Mouse (Mus musculus) forebrain, embryonic 11.5 days (tissue): ENCODE data around the gene Wdr25. TPM values are rescaled to one million over a fixed set of nuclear protein-coding genes. Genes with fewer than 3 reads are reported as not detected.

ENCODE experiments used
- ATAC-seq: fragments of 200-750 bp; cut with Nextera tagmentation; replicated peaks from 2 replicates; pipeline ENCODE4 v1.8.0; 2017; ENCODE audit warnings: moderate TSS enrichment; ENCODE audit not compliant: low FRiP score
- DNase-seq: peaks from one replicate; pipeline ENCODE4 v3.0.0-alpha.2; 2017; ENCODE audit warnings: low spot score
- H3K27ac ChIP-seq: fragments of 300-500 bp; sonication (generic); 2 replicates; pipeline ENCODE4 v1.5.1; 2014; ENCODE audit warnings: low read depth, low read length
- H3K27me3 ChIP-seq: fragments of 300-500 bp; sonication (generic); 2 replicates; pipeline ENCODE4 v1.6.1; 2014; ENCODE audit warnings: mild to moderate bottlenecking, low read length, mixed read lengths; ENCODE audit not compliant: control insufficient read depth, insufficient read depth
- H3K36me3 ChIP-seq: fragments of 300-500 bp; sonication (generic); 2 replicates; pipeline ENCODE4 v1.6.1; 2014; ENCODE audit warnings: mild to moderate bottlenecking, low read length, moderate library complexity, mixed read lengths; ENCODE audit not compliant: control insufficient read depth, insufficient read depth
- H3K4me1 ChIP-seq: fragments of 300-500 bp; sonication (generic); replicated peaks from 2 replicates; pipeline ENCODE4 v1.6.1; 2014; ENCODE audit warnings: low read length, mixed read lengths; ENCODE audit not compliant: control insufficient read depth, insufficient read depth
- H3K4me2 ChIP-seq: fragments of 300-500 bp; sonication (generic); 2 replicates; pipeline ENCODE4 v1.6.1; 2014; ENCODE audit warnings: low read depth, mild to moderate bottlenecking, low read length, moderate library complexity, mixed read lengths; ENCODE audit not compliant: severe bottlenecking
- H3K4me3 ChIP-seq: fragments of 300-500 bp; sonication (generic); 2 replicates; pipeline ENCODE4 v1.5.1; 2014; ENCODE audit warnings: low read depth, low read length
- H3K9ac ChIP-seq: fragments of 300-500 bp; sonication (generic); 2 replicates; pipeline ENCODE4 v1.6.1; 2014; ENCODE audit warnings: low read length
- H3K9me3 ChIP-seq: fragments of 300-500 bp; sonication (generic); 2 replicates; pipeline ENCODE4 v1.6.1; 2016; ENCODE audit warnings: low read length, mixed read lengths; ENCODE audit not compliant: control insufficient read depth
- WGBS: fragments of 180-500 bp; shearing (Covaris S2); extraction: QIAGEN DNeasy Blood & Tissue Kit; methylation state at CpG from one replicate; pipeline ENCODE4 v1.1.7; 2014; 5-methylcytosine and 5-hydroxymethylcytosine counted together
- polyA plus RNA-seq: library from polyadenylated mRNA; unstranded; fragments of >200 nt; fragmentation: Nextera tagmentation; extraction: Ambion mirVana; gene quantifications from 2 replicates; pipeline ENCODE4 v1.2.1, GENCODE M21; 2014

The Wdr25 gene
- polyA plus RNA-seq, 1 experiment from 2014 or later: 7.2 TPM

- no peaks in the 10 kb centered on the region for H3K27me3 ChIP-seq
- DNase-seq: no peak
- no peaks in the 10 kb centered on the region; the same call in 1 of the 2 replicates for H3K36me3 ChIP-seq
- no peak overlapping the region for H3K4me2 ChIP-seq
- no peak for ATAC-seq
- no peak overlapping the region for H3K9ac ChIP-seq
- no peak overlapping the region for H3K4me3 ChIP-seq
- H3K27ac ChIP-seq: no peak overlapping the region
- no peaks in the 10 kb centered on the region for H3K9me3 ChIP-seq
- WGBS: 97% methylated on average over 1 of the region's 1 CpGs
- no peaks in the 10 kb centered on the region for H3K4me1 ChIP-seq
Observed at GRCm38 (mm10) chr12:108885906-108886305, 7.5 kb upstream of the Wdr25 start.

- Histone ChIP-seq H3K4me1 (no peaks in the 10 kb centered on the region), H3K36me3 (no peaks in the 10 kb centered on the region; the same call in 1 of the 2 replicates), H3K4me3 (no peak overlapping the region), H3K9me3 (no peaks in the 10 kb centered on the region), H3K27ac (no peak overlapping the region), H3K9ac (no peak overlapping the region), H3K4me2 (no peak overlapping the region), H3K27me3 (no peaks in the 10 kb centered on the region)
- ATAC-seq: no peak
- no peak for DNase-seq
- WGBS: 88% methylated on average over 4 of the region's 4 CpGs
Observed at GRCm38 (mm10) chr12:108887077-108887476, 6.4 kb upstream of the Wdr25 start.

DNA sequence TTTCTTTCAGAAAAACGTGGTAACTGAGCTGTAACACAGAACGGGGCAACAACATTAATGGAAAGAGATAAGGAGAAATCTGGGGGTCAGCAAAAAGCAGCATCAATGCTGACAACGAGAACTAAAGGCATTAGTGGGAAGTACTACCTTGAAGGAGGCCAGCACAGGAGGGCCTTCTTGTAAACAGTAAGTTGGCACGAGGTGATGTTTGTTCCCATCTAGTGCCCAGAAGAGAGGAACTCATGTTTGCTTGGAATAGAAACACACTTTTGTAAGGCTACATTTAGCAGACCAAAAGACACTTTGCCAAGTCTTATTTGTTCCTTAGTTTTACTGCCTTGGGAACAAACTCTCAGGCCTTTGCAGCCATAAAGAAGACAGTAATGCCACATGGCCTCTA lies 4.8 kb upstream of the Wdr25 start:
- no peak for DNase-seq
- H3K9me3 ChIP-seq: no peaks in the 10 kb centered on the region
- no peak overlapping the region for H3K9ac ChIP-seq
- 68% methylated on average over 4 of the region's 4 CpGs for WGBS
- H3K27ac ChIP-seq: no peak overlapping the region
- peaks cover 10% of the 10 kb centered on the region for H3K4me1 ChIP-seq
- no peaks in the 10 kb centered on the region for H3K27me3 ChIP-seq
- ATAC-seq: no peak
- no peak overlapping the region for H3K4me2 ChIP-seq
- no peaks in the 10 kb centered on the region; the same call in 1 of the 2 replicates for H3K36me3 ChIP-seq
- H3K4me3 ChIP-seq: no peak overlapping the region

DNA sequence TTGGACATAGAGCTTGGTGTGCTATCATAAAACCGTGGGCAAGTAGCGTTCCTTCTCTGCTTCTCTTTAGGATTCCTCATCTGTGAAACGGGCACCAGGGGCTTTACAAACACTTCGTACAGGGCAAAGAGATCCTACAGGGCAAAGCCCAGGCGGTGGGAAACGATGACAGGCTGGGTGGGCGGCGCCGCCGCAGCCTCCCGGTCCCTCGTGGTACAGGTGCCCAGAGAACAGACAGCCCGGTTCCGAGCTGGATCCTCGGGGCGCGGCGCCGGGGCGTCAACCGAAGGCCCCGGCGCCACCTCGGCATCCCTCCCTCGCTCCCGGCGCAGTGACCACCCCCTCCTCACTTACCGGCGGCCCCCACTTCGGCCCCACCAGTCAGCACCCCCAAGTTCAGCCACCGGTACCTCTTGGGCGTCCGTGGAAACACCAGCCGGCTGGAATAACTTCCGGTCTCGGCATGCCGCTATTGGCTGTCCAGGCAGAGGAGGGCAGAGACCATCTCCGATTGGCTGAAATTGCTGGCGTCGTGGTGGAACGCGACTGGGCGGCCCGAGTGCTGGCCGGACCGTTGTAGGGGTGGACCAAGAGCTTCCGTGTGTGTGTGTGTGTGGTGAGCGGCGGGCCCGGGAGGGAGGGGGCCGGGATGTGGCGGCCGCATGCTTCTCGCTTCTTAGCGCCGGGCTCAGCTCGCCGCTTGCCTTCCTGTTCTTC lies 442 bp downstream of the Wdr25 start, which contains the start of gene Wars:
TSS of gene Wars (minus strand) at position 460 of the 717 bp plus-strand sequence.
- H3K9me3 ChIP-seq: no peaks in the 10 kb centered on the region
- no peaks in the 10 kb centered on the region; the same call in 1 of the 2 replicates for H3K36me3 ChIP-seq
- H3K9ac ChIP-seq: peak within 1 kb of the TSS; percentile 83
- DNase-seq (peak; percentile 98), ATAC-seq (peak; percentile 100)
- H3K4me2 ChIP-seq: peak within 1 kb of the TSS; percentile 84
- peaks cover 10% of the 10 kb centered on the region for H3K4me1 ChIP-seq
- WGBS: under 1% methylated on average over 58 of the region's 58 CpGs
- H3K27me3 ChIP-seq: no peaks in the 10 kb centered on the region
- peak within 1 kb of the TSS; percentile 91 for H3K4me3 ChIP-seq
- H3K27ac ChIP-seq: no peak within 1 kb of the TSS

GRCm38 (mm10) chr12:108894432-108894816 lies 993 bp downstream of the Wdr25 start:
- peak; percentile 44; the same call in 1 of the 2 replicates for ATAC-seq
- WGBS: 2% methylated on average over 7 of the region's 7 CpGs
- no peaks in the 10 kb centered on the region for H3K27me3 ChIP-seq

DNA sequence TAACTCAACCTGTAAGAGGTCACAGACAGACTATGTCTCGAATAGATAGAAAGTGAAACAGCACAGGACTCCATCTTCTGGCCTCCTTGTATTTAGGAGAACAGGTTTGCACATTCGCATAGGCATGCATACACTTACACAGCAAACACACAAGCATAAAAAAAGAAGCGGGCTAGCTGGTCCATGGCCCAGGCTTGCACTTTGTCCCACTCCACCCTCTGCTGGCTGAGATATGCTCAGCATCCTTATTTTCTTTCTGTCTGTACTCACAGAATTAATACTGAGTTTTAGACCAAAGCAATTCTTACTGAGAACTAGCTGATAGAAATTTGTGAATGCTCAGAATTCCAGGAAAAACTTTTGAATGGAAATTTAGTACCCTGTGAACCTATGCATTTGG lies 2.6 kb downstream of the Wdr25 start:
- no peaks in the 10 kb centered on the region for H3K27me3 ChIP-seq
- H3K9ac ChIP-seq: no peak overlapping the region
- H3K4me2 ChIP-seq: no peak overlapping the region
- 81% methylated on average over 3 of the region's 3 CpGs for WGBS
- no peaks in the 10 kb centered on the region for H3K9me3 ChIP-seq
- no peak overlapping the region for H3K4me3 ChIP-seq
- no peaks in the 10 kb centered on the region for H3K36me3 ChIP-seq
- H3K4me1 ChIP-seq: peaks cover 10% of the 10 kb centered on the region
- H3K27ac ChIP-seq: no peak overlapping the region
- ATAC-seq: no peak
- DNase-seq: no peak

More at GRCm38 (mm10) chr12:108894432-108894816, 993 bp downstream of the Wdr25 start:
- H3K4me3 ChIP-seq: peak overlapping the region; percentile 91
- DNase-seq: no peak
- H3K9ac ChIP-seq: peak overlapping the region; percentile 83
- peak overlapping the region; percentile 81 for H3K4me2 ChIP-seq
- H3K9me3 ChIP-seq: no peaks in the 10 kb centered on the region
- H3K27ac ChIP-seq: no peak overlapping the region
- H3K4me1 ChIP-seq: peaks cover 10% of the 10 kb centered on the region
- no peaks in the 10 kb centered on the region; the same call in 1 of the 2 replicates for H3K36me3 ChIP-seq

GRCm38 (mm10) chr12:108901346-108901745 lies 7.9 kb downstream of the Wdr25 start:
- 89% methylated on average over 5 of the region's 5 CpGs for WGBS
- no peaks in the 10 kb centered on the region for H3K27me3 ChIP-seq
- no peak overlapping the region for H3K4me3 ChIP-seq
- no peak overlapping the region for H3K4me2 ChIP-seq
- H3K27ac ChIP-seq: no peak overlapping the region
- H3K9ac ChIP-seq: no peak overlapping the region
- H3K9me3 ChIP-seq: no peaks in the 10 kb centered on the region
- no peaks in the 10 kb centered on the region for H3K36me3 ChIP-seq
- peaks cover 2% of the 10 kb centered on the region; the same call in 1 of the 2 replicates for H3K4me1 ChIP-seq
- ATAC-seq (no peak), DNase-seq (no peak)

DNA sequence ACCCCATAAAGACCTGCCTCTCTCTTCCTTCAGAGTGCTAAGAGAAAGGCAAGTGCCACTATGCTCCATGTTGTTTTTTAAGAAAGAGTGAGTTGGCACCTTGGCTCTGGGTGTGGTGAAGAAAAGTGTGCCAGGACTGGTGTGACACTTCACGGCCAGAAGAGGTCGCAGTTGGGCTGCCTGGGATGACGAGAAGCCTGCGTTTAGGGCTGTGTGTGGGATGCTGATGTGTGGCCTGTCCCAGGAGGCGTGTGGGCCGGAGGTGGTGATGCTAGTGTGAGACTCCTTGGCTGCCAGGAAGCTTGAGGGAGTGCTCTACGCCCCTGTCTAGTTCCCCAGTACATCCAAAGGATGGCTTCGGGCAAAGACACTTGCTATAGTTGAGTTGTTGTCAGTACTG lies 9.5 kb downstream of the Wdr25 start:
- Histone ChIP-seq H3K9me3 (no peaks in the 10 kb centered on the region), H3K36me3 (no peaks in the 10 kb centered on the region), H3K4me2 (no peak overlapping the region), H3K27me3 (no peaks in the 10 kb centered on the region), H3K4me1 (peaks cover 5% of the 10 kb centered on the region; the same call in 1 of the 2 replicates), H3K27ac (no peak overlapping the region), H3K4me3 (no peak overlapping the region), H3K9ac (no peak overlapping the region)
- DNase-seq (peak; percentile 82), ATAC-seq (peak; percentile 57)
- WGBS: 24% methylated on average over 8 of the region's 8 CpGs
